8 mouse cellular contexts compared by ENCODE assay signal in genomic region chr19:42518620-42519310, GRCm38 (mm10). TPM values are rescaled to one million over a fixed set of nuclear protein-coding genes. Genes with fewer than 3 reads are reported as not detected.
A peak's percentile ranks its signal among the peaks of the same experiment; 100 is the strongest.
DNase-seq lines count a peak whose midpoint lies in the region; ATAC-seq lines count a peak whose summit lies in the region.

Gene R3hcc1l, plus strand, starts transcription at chr19:42518759.

- DNase-seq in adipocyte (ENCODE audit: low spot score), result peak; percentile 95
- DNase-seq in embryo, embryonic 10 days (ENCODE audit: low spot score), result peak; percentile 94
- peak; percentile 100 for DNase-seq in gastrocnemius, postnatal 10 days
- peak; percentile 92 to 99 for DNase-seq in left cerebral cortex, postnatal 10 days (ENCODE audit: extremely low spot score in 1 of 2, low spot score in 2 of 2)
- peak; percentile 97 for DNase-seq in right cerebral cortex, postnatal 25 days
- peak; percentile 94 to 96 for DNase-seq in urinary bladder, postnatal 4 days (ENCODE audit: low spot score in 2 of 2)

- peak; percentile 94 for ATAC-seq in inflammation-experienced regulatory T-cells, adult 6 months
- peak; percentile 95 for ATAC-seq in megakaryocyte-erythroid progenitor cell, adult 5-6 weeks (replicated peaks; ENCODE audit: low FRiP score, low TSS enrichment, poor library complexity, severe bottlenecking)

- intact Hi-C loops in left cerebral cortex, postnatal 10 days (cut with DNase I), result loop anchor here (5.0 kb wide), 1 partner anchor 86 kb away; the partner anchor contains the start of gene Crtac1

RNA-seq across cellular contexts. Expression of gene R3hcc1l, which starts in this region (rescaled TPM):
- 10 to 100 TPM; 12.3 to 13.7 TPM for total RNA-seq in gastrocnemius, postnatal 10 days (2021)
- polyA plus RNA-seq in inflammation-experienced regulatory T-cells, adult 6 months (2017; shearing (Covaris generic)), result 10 to 100 TPM; 35.8 to 50.1 (median 42.6) TPM
- total RNA-seq in left cerebral cortex, postnatal 10 days (2021), result 10 to 100 TPM; 12.7 to 17.7 TPM
- 27.0 and 32.3 TPM in 2 replicates for total RNA-seq in megakaryocyte-erythroid progenitor cell, adult 5-6 weeks (2014; fragmentation: Nextera tagmentation)
- 25.3 and 31.3 TPM in 2 replicates for total RNA-seq in megakaryocyte-erythroid progenitor cell, adult 5-6 weeks (2017)

Comparison
In these comparisons a context has a peak if more than half of its experiments do, and no peak if none do; other contexts are left out.
1. Peak in every context shown above with its lines: DNase-seq and ATAC-seq.